8 mouse cellular contexts compared by ENCODE assay signal in the genomic region with DNA sequence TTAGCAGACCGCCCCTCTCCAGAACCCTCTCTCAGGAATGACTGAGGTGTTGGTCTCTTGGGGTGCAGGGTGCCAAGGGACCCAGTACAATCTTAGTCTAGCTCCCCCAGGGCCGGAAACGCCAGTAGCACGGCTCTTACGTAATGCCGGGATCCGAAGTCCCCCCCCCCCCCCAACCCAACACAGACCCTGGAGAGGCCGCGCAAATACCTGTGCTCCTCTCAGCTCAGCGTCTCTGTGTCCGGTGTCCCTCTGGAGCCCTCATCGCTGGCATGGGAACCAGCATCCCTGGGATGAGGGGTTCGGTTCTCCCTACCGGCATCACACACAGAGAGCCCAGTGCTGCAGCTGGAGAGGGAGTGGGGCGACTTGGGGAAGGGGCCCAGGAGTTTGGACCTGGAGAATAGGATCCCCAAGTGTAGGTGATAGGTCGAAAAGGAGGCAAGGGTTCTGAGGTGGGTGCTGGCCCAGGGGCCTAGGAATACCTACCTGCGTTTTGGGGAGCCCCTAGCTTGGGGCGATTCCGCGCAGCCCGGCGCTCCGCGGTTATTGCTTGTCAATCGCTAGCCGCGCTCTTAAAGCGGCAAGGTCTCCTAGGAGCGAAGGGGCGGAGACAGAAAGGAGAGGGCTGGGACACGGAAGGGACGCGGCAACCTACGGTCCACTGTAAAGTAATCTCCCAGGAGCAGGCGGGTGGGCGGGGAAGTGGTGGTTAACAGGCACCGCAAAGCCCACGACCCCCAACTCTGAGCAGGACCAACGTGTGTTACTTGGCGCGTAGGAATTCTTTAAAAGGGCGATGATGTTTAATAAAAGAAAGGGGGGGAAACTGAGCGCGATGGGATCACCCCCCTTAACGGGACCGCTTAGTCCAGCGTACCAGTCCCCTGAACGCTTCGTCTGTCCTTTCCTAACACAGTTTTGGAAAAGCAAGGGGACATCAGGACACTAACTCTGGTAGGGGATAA. TPM values are rescaled to one million over a fixed set of nuclear protein-coding genes. Genes with fewer than 3 reads are reported as not detected.
DNase-seq lines count a peak whose midpoint lies in the region; ATAC-seq lines count a peak whose summit lies in the region.

A gene (minus strand): TSS at position 585 of the 968 bp plus-strand sequence.

- H3K27me3 ChIP-seq in embryonic facial prominence, embryonic 11.5 days (ENCODE audit: control insufficient read depth, insufficient read depth, low read length): no peaks in the 10 kb centered on the region
- no peaks in the 10 kb centered on the region for H3K27me3 ChIP-seq in limb, embryonic 13.5 days
- H3K27me3 ChIP-seq in midbrain, embryonic 13.5 days: no peaks in the 10 kb centered on the region

- ATAC-seq in embryonic facial prominence, embryonic 11.5 days (replicated peaks; ENCODE audit: insufficient number of reproducible peaks, low FRiP score, low TSS enrichment, low read depth): peak; percentile 68
- ATAC-seq in limb, embryonic 13.5 days (ENCODE audit: low FRiP score, low read depth): peak; percentile 64
- peak; percentile 53 for ATAC-seq in midbrain, embryonic 13.5 days

- H3K27ac ChIP-seq in embryonic facial prominence, embryonic 11.5 days (replicated peaks; ENCODE audit: low read depth, low read length): peak within 1 kb of the TSS; percentile 62
- peak within 1 kb of the TSS; percentile 92 for H3K27ac ChIP-seq in limb, embryonic 13.5 days
- peak within 1 kb of the TSS; percentile 98 for H3K27ac ChIP-seq in midbrain, embryonic 13.5 days

- peak within 1 kb of the TSS; percentile 69 for H3K4me3 ChIP-seq in embryonic facial prominence, embryonic 11.5 days (ENCODE audit: low read depth, low read length)
- peak within 1 kb of the TSS; percentile 72 for H3K4me3 ChIP-seq in limb, embryonic 13.5 days
- peak within 1 kb of the TSS; percentile 78 for H3K4me3 ChIP-seq in midbrain, embryonic 13.5 days (replicated peaks)

- whole genome bisulfite sequencing in embryonic facial prominence, embryonic 11.5 days: under 1% methylated on average over 49 of the region's 49 CpGs
- under 1% methylated on average over 49 of the region's 49 CpGs for WGBS in limb, embryonic 13.5 days
- WGBS in midbrain, embryonic 13.5 days: under 1% methylated on average over 49 of the region's 49 CpGs

- H3K4me2 ChIP-seq in embryonic facial prominence, embryonic 11.5 days (ENCODE audit: low read depth, low read length): peak within 1 kb of the TSS; percentile 58
- H3K4me2 ChIP-seq in limb, embryonic 13.5 days (replicated peaks): peak within 1 kb of the TSS; percentile 91
- H3K4me2 ChIP-seq in midbrain, embryonic 13.5 days (replicated peaks): peak within 1 kb of the TSS; percentile 83

- H3K9ac ChIP-seq in embryonic facial prominence, embryonic 11.5 days (replicated peaks; ENCODE audit: low read length): peak within 1 kb of the TSS; percentile 48
- H3K9ac ChIP-seq in limb, embryonic 13.5 days: peak within 1 kb of the TSS; percentile 72
- peak within 1 kb of the TSS; percentile 82 for H3K9ac ChIP-seq in midbrain, embryonic 13.5 days (replicated peaks)

- H3K9me3 ChIP-seq in embryonic facial prominence, embryonic 11.5 days (replicated peaks; ENCODE audit: control insufficient read depth, low read length): no peaks in the 10 kb centered on the region
- no peaks in the 10 kb centered on the region for H3K9me3 ChIP-seq in limb, embryonic 13.5 days
- no peaks in the 10 kb centered on the region for H3K9me3 ChIP-seq in midbrain, embryonic 13.5 days

- no peaks in the 10 kb centered on the region for H3K36me3 ChIP-seq in embryonic facial prominence, embryonic 11.5 days (replicated peaks; ENCODE audit: control insufficient read depth, insufficient read depth, low read depth, low read length)
- H3K36me3 ChIP-seq in limb, embryonic 13.5 days: peaks cover 13% of the 10 kb centered on the region
- H3K36me3 ChIP-seq in midbrain, embryonic 13.5 days: peaks cover 7% of the 10 kb centered on the region

- peak; percentile 80 for DNase-seq in CD4-positive helper T cell, adult 2 months (ENCODE audit: low read depth, low spot score)
- peak; percentile 86 to 88 for DNase-seq in adrenal gland, postnatal 36 days
- peak; percentile 93 for DNase-seq in embryonic facial prominence, embryonic 11.5 days (ENCODE audit: low spot score)
- DNase-seq in heart, adult 11 months: peak; percentile 98
- DNase-seq in kidney, adult 11 months: peak; percentile 57
- DNase-seq in spleen, postnatal 14 days (ENCODE audit: low spot score in 2 of 2): peak; percentile 67 to 73

- H3K4me1 ChIP-seq in embryonic facial prominence, embryonic 11.5 days (ENCODE audit: control insufficient read depth, insufficient read depth, low read length): no peaks in the 10 kb centered on the region; the same call in 1 of the 2 replicates
- peaks cover 23% of the 10 kb centered on the region for H3K4me1 ChIP-seq in limb, embryonic 13.5 days
- H3K4me1 ChIP-seq in midbrain, embryonic 13.5 days (replicated peaks): peaks cover 45% of the 10 kb centered on the region

RNA-seq across cellular contexts. Expression of the gene that starts here (rescaled TPM):
- total RNA-seq in adrenal gland, postnatal 36 days (2021): 10 to 100 TPM in 1 of 2 experiments, 1 to 10 TPM in 1; 8.9 to 10.8 TPM
- polyA plus RNA-seq in embryonic facial prominence, embryonic 11.5 days (2014; fragmentation: Nextera tagmentation; extraction: Ambion mirVana): 7.4 and 9.1 TPM in 2 replicates
- polyA plus RNA-seq in limb, embryonic 13.5 days (2015; fragmentation: Nextera tagmentation; extraction: Ambion mirVana): 13.4 and 13.5 TPM in 2 replicates
- 24.5 and 26.7 TPM in 2 replicates for polyA plus RNA-seq in midbrain, embryonic 13.5 days (2015; fragmentation: Nextera tagmentation; extraction: Ambion mirVana)

Comparison
In these comparisons a context has a peak if more than half of its experiments do, and no peak if none do; other contexts are left out.
1. Peak in every context shown above with its lines: DNase-seq, ATAC-seq, H3K4me3 ChIP-seq and H3K27ac ChIP-seq.